Mouse (Mus musculus) G1E (cell line): Measurements from ENCODE around the gene Dennd2d. TPM values are rescaled to one million over a fixed set of nuclear protein-coding genes. Genes with fewer than 3 reads are reported as not detected.
A peak's percentile ranks its signal among the peaks of the same experiment; 100 is the strongest.

Experiments
- ATAC-seq: 2 replicates; pipeline ENCODE4 v1.8.0; 2016; ENCODE audit warnings: mild to moderate bottlenecking; ENCODE audit not compliant: insufficient number of reproducible peaks, poor library complexity, low FRiP score, severe bottlenecking; ENCODE audit errors: extremely low read depth
- DNase-seq: peaks from one replicate; pipeline ENCODE4 v3.0.0; 2012; ENCODE audit warnings: low spot score
- H3K27me3 ChIP-seq: 2 replicates; pipeline ENCODE4 v1.6.1; 2012; ENCODE audit warnings: mild to moderate bottlenecking, low read length, inconsistent platforms; ENCODE audit not compliant: insufficient read depth
- H3K36me3 ChIP-seq: replicated peaks from 2 replicates; pipeline ENCODE3; 2012; ENCODE audit warnings: mild to moderate bottlenecking, inconsistent platforms
- H3K4me1 ChIP-seq: 2 replicates; pipeline ENCODE4 v1.6.1; 2012; ENCODE audit warnings: low read depth, low read length, inconsistent platforms, mixed read lengths; ENCODE audit not compliant: insufficient read depth
- H3K4me3 ChIP-seq: 2 replicates; pipeline ENCODE4 v1.5.1; 2012; ENCODE audit warnings: low read depth, mild to moderate bottlenecking, inconsistent platforms, low read length, moderate library complexity, mixed read lengths
- H3K9me3 ChIP-seq: replicated peaks from 2 replicates; pipeline ENCODE4 v1.6.1; 2012; ENCODE audit warnings: inconsistent platforms
- CTCF ChIP-seq: IDR thresholded peaks from 2 replicates; pipeline ENCODE4 v1.5.1; 2012; ENCODE audit warnings: low read depth, low read length, inconsistent platforms, mixed read lengths
- GATA1 ChIP-seq: IDR thresholded peaks from 2 replicates; pipeline ENCODE4 v1.6.1; 2012; ENCODE audit warnings: borderline replicate concordance, low read length, inconsistent platforms, mixed read lengths
- GATA2 ChIP-seq: IDR thresholded peaks from 2 replicates; pipeline ENCODE4 v1.6.1; 2012; ENCODE audit warnings: low read depth, low read length, inconsistent platforms, borderline replicate concordance
- POLR2AphosphoS5 ChIP-seq: IDR thresholded peaks from 2 replicates; pipeline ENCODE4 v1.6.1; 2012; ENCODE audit warnings: low read depth, low read length, inconsistent platforms; ENCODE audit not compliant: insufficient replicate concordance
- TAL1 ChIP-seq: conservative IDR thresholded peaks from 2 replicates; pipeline ENCODE4 v1.6.1; 2012; ENCODE audit warnings: low read depth, low read length, inconsistent platforms, mixed read lengths
- polyA plus RNA-seq: library from polyadenylated mRNA; stranded (reverse); fragments of >175 nt; gene quantifications from 2 replicates; pipeline ENCODE4 v1.2.3, GENCODE M21; 2012
- total RNA-seq, 2 experiments: library from RNA; stranded (forward) in 1 of 2; stranded (reverse) in 1 of 2; fragments of 200-1000 nt in 1 of 2; fragments of >200 nt in 1 of 2; fragmentation: Nextera tagmentation in 1 of 2; gene quantifications; 2 replicates each; pipeline ENCODE4 v1.2.3; 2014 to 2017

Dennd2d gene
- total and polyA plus RNA-seq, 3 experiments = 0.15 to 0.53 (median 0.49) TPM

DNA sequence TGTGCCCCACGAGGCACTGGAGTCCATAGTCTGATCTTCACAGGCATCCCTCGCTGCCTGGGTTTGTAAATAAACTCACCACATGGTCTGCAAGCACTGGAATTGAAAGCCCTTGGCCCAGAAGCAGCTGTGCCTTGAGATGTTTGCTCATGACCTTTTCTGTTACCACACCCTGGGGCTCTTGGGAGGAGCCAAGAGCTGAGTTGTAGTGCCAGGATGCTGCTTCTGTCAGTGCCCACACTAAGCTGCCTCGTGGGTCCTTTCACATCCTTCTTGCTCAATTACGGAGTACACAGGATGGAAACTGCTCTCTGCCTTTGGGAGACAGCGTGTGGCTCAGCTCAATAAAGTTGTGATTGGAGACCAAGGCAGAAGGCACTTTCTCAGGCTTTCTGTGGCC, 3.6 kb downstream of the Dennd2d start:
- H3K36me3 ChIP-seq = no peaks in the 10 kb centered on the region
- H3K4me1 ChIP-seq = peaks cover 8% of the 10 kb centered on the region
- no peak for DNase-seq

DNA sequence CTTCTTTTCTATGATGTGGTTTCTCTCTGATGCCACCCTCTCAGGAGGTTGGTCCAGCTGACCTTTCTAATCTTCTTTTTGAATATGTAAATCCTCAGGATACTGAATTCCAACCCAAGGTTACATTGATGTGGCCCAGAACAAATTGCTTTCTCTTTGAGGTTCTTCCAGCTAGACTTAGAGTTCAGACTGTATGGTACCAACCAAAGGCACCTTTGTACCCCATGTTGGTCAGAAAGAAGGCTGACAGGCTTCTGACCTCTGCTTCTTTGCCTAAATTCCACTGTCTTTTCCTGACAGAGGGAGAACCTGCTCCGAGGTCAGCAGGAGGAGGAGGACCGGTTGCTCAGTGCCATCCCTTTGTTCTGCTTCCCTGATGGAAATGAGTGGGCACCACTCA, 5.3 kb downstream of the Dennd2d start:
- H3K9me3 ChIP-seq = no peaks in the 10 kb centered on the region
- peaks cover 28% of the 10 kb centered on the region for H3K27me3 ChIP-seq
- no peak for ATAC-seq
- peaks cover 2% of the 10 kb centered on the region; the same call in 1 of the 2 replicates for H3K4me1 ChIP-seq
- no peak for DNase-seq
- no peak overlapping the region for H3K4me3 ChIP-seq
- no peaks in the 10 kb centered on the region for H3K36me3 ChIP-seq
- TF ChIP-seq GATA2 (no peak), TAL1 (no peak)

More for the DNA sequence above, 3.6 kb downstream of the Dennd2d start:
- H3K27me3 ChIP-seq = peaks cover 25% of the 10 kb centered on the region
- no peak for TF ChIP-seq GATA1
- no peak for TF ChIP-seq CTCF
- TF ChIP-seq TAL1 = no peak
- TF ChIP-seq POLR2AphosphoS5 = no peak
- no peak for TF ChIP-seq GATA2
- H3K4me3 ChIP-seq = no peak overlapping the region
- no peak for ATAC-seq
- H3K9me3 ChIP-seq = no peaks in the 10 kb centered on the region

DNA sequence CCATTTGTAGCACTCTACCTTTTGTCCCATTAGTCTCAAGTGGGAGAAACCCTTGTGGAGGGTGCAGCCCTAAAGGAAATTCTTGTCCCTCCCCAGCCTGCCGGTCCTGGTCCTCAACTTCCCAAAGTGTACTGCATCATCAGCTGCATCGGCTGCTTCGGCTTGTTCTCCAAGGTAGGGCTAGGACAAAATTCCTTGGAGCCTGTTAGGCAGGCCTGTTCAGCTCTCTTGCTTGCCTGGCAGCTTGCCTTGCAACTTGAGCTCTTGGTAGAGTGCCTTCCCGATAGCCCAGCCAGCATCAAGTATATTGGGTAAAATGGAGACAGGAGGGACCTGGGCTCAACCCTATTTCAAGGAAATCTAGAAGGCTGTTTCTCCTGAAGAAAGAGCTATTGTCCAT, 8.0 kb downstream of the Dennd2d start:
- Histone ChIP-seq H3K4me3 (no peak overlapping the region), H3K27me3 (peaks cover 28% of the 10 kb centered on the region; the same call in 1 of the 2 replicates), H3K36me3 (no peaks in the 10 kb centered on the region), H3K9me3 (no peaks in the 10 kb centered on the region), H3K4me1 (no peaks in the 10 kb centered on the region)
- no peak for DNase-seq
- no peak for TF ChIP-seq CTCF
- TF ChIP-seq TAL1 = no peak
- no peak for TF ChIP-seq POLR2AphosphoS5
- no peak for TF ChIP-seq GATA2
- no peak for TF ChIP-seq GATA1
- ATAC-seq = no peak

DNA sequence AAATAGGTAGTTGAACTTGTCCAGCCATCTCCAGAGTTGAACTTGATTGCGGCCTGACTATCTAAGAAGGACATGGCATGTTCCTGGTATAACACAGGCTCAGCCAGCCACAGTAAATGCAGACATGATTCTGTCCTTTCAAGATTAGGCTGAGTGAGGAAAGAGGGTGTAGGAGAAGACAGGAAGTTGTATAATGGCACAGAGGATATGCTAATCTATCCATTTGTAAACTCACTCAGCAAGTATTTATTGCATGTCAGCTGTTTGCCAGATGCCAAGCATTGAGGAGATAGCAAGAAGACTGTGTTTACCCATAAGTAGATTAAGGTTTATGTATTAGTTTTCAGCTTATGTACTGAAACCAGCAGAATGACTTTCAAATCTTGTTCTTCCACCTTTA, 10.5 kb downstream of the Dennd2d start:
- ATAC-seq (peak; percentile 24; the same call in 1 of the 2 replicates), DNase-seq (no peak)
- TF ChIP-seq POLR2AphosphoS5 (no peak), TAL1 (no peak), GATA1 (no peak), CTCF (no peak), GATA2 (no peak)

DNA sequence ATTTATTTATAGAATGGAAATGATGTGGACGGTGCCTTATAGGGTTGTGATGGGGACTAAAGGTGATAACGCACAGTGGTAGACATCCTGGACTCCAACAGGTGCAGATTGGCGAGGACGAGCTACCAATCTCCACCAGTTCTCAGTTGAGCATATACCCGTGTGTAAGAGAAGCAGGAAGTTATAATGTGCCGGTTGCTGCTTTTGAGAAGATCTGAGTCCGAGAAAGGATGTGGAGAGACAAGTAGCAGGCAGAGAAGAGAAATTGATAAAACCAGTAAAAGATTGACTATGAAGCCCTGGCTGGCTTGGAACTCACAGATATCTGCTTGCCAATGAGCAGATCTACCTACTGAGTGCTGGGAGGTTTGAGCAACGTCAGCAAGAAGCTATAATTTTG, 11.0 kb downstream of the Dennd2d start:
- DNase-seq = no peak
- peaks cover 14% of the 10 kb centered on the region; the same call in 1 of the 2 replicates for H3K27me3 ChIP-seq
- no peak overlapping the region for H3K4me3 ChIP-seq
- no peaks in the 10 kb centered on the region for H3K9me3 ChIP-seq
- ATAC-seq = no peak
- TF ChIP-seq GATA2 (no peak), POLR2AphosphoS5 (no peak), GATA1 (no peak), CTCF (no peak), TAL1 (no peak)
- H3K36me3 ChIP-seq = no peaks in the 10 kb centered on the region
- no peaks in the 10 kb centered on the region; the same call in 1 of the 2 replicates for H3K4me1 ChIP-seq

More for the DNA sequence above, 10.5 kb downstream of the Dennd2d start:
- Histone ChIP-seq H3K27me3 (peaks cover 15% of the 10 kb centered on the region; the same call in 1 of the 2 replicates), H3K36me3 (no peaks in the 10 kb centered on the region), H3K4me1 (no peaks in the 10 kb centered on the region; the same call in 1 of the 2 replicates), H3K4me3 (no peak overlapping the region), H3K9me3 (no peaks in the 10 kb centered on the region)

DNA sequence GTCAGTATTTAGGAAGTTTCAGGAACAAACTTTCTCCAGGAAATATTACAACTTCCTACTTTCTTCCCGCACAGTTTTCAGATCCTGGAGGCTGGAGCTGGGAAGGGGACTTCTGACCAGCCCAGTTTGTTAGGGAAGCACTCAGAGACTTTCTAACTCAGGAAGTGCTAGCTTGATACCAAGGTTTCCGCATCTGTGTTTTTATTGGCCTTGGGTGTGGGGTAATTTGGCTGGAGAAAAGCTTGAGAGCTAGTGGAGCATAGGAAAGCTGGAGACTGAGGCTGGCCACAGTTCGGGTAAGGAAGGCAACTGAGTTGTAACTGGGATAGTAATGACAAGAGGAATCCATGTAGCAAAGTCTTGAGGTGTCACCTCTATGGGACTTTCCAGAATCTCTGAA, 11.7 kb downstream of the Dennd2d start:
- no peak for TF ChIP-seq CTCF
- TF ChIP-seq TAL1 = no peak
- no peak for TF ChIP-seq GATA2
- TF ChIP-seq POLR2AphosphoS5 = no peak
- no peak for TF ChIP-seq GATA1
- H3K27me3 ChIP-seq = peaks cover 14% of the 10 kb centered on the region; the same call in 1 of the 2 replicates
- H3K9me3 ChIP-seq = no peaks in the 10 kb centered on the region
- H3K36me3 ChIP-seq = no peaks in the 10 kb centered on the region
- H3K4me3 ChIP-seq = no peak overlapping the region
- DNase-seq (no peak), ATAC-seq (no peak)
- no peaks in the 10 kb centered on the region; the same call in 1 of the 2 replicates for H3K4me1 ChIP-seq

DNA sequence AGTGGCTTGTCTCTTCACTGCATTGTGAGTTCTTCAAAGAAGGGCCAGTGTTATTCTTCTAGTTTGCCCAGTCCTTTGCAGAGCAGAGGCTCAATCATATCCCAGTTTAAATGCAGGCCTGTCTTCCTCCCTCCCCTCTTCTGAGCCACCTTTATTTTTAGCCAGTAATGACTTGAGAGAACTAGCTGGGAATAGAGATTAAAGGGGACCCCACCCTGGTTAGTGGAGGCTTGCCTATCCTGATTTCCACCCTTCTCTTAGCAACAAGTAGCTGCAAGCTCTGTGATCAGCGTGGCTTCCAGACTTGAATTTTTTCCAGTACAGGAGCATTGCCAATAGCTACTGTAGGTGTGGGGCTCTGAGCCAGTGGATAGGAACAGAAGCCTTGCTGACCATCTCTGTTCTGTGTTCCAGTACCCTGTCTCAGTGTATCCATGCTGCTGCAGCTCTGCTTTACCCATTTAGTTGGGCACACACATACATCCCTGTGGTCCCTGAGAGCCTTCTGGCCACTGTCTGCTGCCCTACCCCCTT, 12.3 kb downstream of the Dennd2d start:
- DNase-seq (no peak), ATAC-seq (no peak)
- H3K27me3 ChIP-seq = peaks cover 14% of the 10 kb centered on the region; the same call in 1 of the 2 replicates

More for the DNA sequence above, 12.3 kb downstream of the Dennd2d start:
- H3K4me3 ChIP-seq = no peak overlapping the region
- no peaks in the 10 kb centered on the region for H3K9me3 ChIP-seq
- no peaks in the 10 kb centered on the region for H3K36me3 ChIP-seq
- no peaks in the 10 kb centered on the region; the same call in 1 of the 2 replicates for H3K4me1 ChIP-seq
- no peak for TF ChIP-seq CTCF
- TF ChIP-seq TAL1 = no peak
- TF ChIP-seq GATA1 = no peak
- TF ChIP-seq GATA2 = no peak
- TF ChIP-seq POLR2AphosphoS5 = no peak
